Mouse (Mus musculus) layer of hippocampus, adult 2 months (tissue): Measurements from ENCODE around the gene Leprot. TPM values are rescaled to one million over a fixed set of nuclear protein-coding genes. Genes with fewer than 3 reads are reported as not detected.

ENCODE experiments used
- DNase-seq, 2 experiments: peaks; one replicate each; pipeline ENCODE4 v3.0.0; 2022; ENCODE audit warnings: low spot score in 2 of 2
- H3K27ac ChIP-seq: fragments of 200-600 bp; 2 replicates; pipeline ENCODE4 v1.8.1; 2022
- H3K4me3 ChIP-seq: fragments of 200-600 bp; 2 replicates; pipeline ENCODE4 v1.8.1; 2022; ENCODE audit warnings: mild to moderate bottlenecking
- CTCF ChIP-seq: fragments of 200-600 bp; conservative IDR thresholded peaks from 2 replicates; pipeline ENCODE4 v1.8.1; 2022; ENCODE audit warnings: antibody characterized with exemption, mild to moderate bottlenecking, moderate library complexity
- total RNA-seq, 2 experiments: library from RNA; stranded (reverse); gene quantifications; 2 replicates each; pipeline ENCODE4 v1.2.3; 2021

The Leprot gene
- total RNA-seq, 2 experiments from 2014 or later = 27.4 to 27.9 TPM

DNA sequence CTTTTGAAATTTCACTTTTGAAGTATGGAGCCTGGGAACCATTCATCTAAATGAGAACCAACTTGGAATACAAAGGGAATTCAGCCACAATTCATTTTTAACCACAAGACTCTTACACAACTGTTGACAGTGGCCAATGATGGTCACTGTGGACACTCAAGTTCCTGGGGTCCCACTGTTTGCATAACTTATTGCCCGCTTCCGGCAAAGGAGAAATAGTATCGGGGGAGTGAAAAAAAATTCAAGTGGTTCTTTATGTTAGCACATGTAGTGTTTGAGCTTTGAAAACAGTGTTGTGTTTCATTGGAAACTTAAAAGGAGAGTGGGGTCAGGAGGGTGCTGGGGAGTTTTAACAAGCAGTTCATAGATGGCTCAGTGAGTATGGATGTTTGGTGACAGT, 60.4 kb downstream of the Leprot start:
- no peak for TF ChIP-seq CTCF
- no peak overlapping the region for H3K4me3 ChIP-seq
- DNase-seq = no peak

More for the DNA sequence above, 60.4 kb downstream of the Leprot start:
- no peak overlapping the region for H3K27ac ChIP-seq

Other genes with a start within 250 kb of the Leprot start
- 10 to 100 TPM; 63.0 to 63.2 TPM for gene Ak4, start 228.4 kb upstream of the Leprot start, total RNA-seq
- 100 to 1,000 TPM; 291 to 316 TPM for gene Dnajc6, start 151.1 kb upstream of the Leprot start, total RNA-seq
- gene Lepr, start 69.7 kb downstream of the Leprot start, total RNA-seq = 1 to 10 TPM; 1.5 to 3.0 TPM
- gene B020004J07Rik, start 196.3 kb downstream of the Leprot start, total RNA-seq = not detected
- gene C130073F10Rik, start 246.1 kb downstream of the Leprot start, total RNA-seq = not detected